Mouse (Mus musculus): ENCODE results near the gene Gm1553. TPM values are rescaled to one million over a fixed set of nuclear protein-coding genes. Genes with fewer than 3 reads are reported as not detected.

Gene Gm1553
- polyA plus RNA-seq (2015; fragmentation: Nextera tagmentation; extraction: Ambion mirVana), result not detected in 2 replicates

DNA sequence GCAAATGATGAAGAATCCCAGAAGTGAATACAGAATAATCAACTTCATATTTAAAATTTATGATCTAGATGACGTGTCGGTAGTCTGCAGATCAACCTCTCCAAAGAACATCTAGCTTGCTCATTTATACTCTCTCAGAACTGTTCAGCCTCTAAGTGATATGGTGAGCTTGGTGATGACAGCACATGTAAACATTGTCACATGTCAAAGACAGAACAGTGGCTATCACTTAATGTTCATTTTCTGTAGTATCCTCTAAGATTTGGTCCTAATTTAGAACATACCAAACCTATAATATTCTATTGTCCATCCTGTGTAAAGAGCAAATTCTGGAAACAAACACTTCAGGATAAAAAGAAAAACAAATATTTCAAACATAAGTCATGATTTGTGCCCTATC, at the start of gene Gm1553:
Gm1553 (minus strand) TSS at position 101 of the 400 bp plus-strand sequence.
- WGBS (ENCODE audit: insufficient replicate concordance), result 75% methylated on average over 2 of the region's 2 CpGs
- Histone ChIP-seq H3K27ac (ENCODE audit: low read length) (no peak within 1 kb of the TSS), H3K4me3 (ENCODE audit: low read depth, low read length) (no peak within 1 kb of the TSS), H3K4me1 (ENCODE audit: control insufficient read depth, low read depth, low read length) (no peaks in the 10 kb centered on the region), H3K9ac (ENCODE audit: low read depth, low read length) (no peak within 1 kb of the TSS), H3K36me3 (ENCODE audit: control insufficient read depth, insufficient read depth) (no peaks in the 10 kb centered on the region), H3K27me3 (ENCODE audit: control insufficient read depth, insufficient read depth, low read depth, low read length) (no peaks in the 10 kb centered on the region), H3K4me2 (ENCODE audit: low read depth, low read length) (no peak within 1 kb of the TSS), H3K9me3 (replicated peaks; ENCODE audit: control insufficient read depth, low read length) (no peaks in the 10 kb centered on the region)
- no peak for ATAC-seq (ENCODE audit: low read depth)

Other genes with a start within 250 kb of the Gm1553 start
- gene 4932415D10Rik, start 176.0 kb downstream of the Gm1553 start, polyA plus RNA-seq (2015; fragmentation: Nextera tagmentation; extraction: Ambion mirVana), result not detected in 2 replicates
- gene Gm4924, start 138.4 kb downstream of the Gm1553 start, polyA plus RNA-seq (2015; fragmentation: Nextera tagmentation; extraction: Ambion mirVana), result 0.93 and 1.2 TPM in 2 replicates
- 20.1 and 30.8 TPM in 2 replicates for gene 1190007I07Rik, start 130.6 kb upstream of the Gm1553 start, polyA plus RNA-seq (2015; fragmentation: Nextera tagmentation; extraction: Ambion mirVana)
- 27.5 and 31.5 TPM in 2 replicates for gene Tdg, start 137.2 kb upstream of the Gm1553 start, polyA plus RNA-seq (2015; fragmentation: Nextera tagmentation; extraction: Ambion mirVana)
- 0.61 and 0.64 TPM in 2 replicates for gene Glt8d2, start 198.0 kb upstream of the Gm1553 start, polyA plus RNA-seq (2015; fragmentation: Nextera tagmentation; extraction: Ambion mirVana)
- gene Hcfc2, start 203.5 kb upstream of the Gm1553 start, polyA plus RNA-seq (2015; fragmentation: Nextera tagmentation; extraction: Ambion mirVana), result 13.6 and 13.9 TPM in 2 replicates

Measured in liver, embryonic 16.5 days (tissue).